Mouse (Mus musculus): ENCODE data around the gene Usp17ld.
"Not testable (repeated sequence)": the region's sequence is repeated elsewhere in the genome, so short reads cannot be mapped to it uniquely, and the experiment has no call there.

Gene Usp17ld

GRCm38 (mm10) chr7:103252405-103252804, at the start of gene Usp17ld:
Gene Usp17ld (minus strand): TSS chr7:103252505.
- CTCF ChIA-PET, POLR2A ChIA-PET: not testable (repeated sequence)

- CTCF ChIA-PET: no interaction called here
- POLR2A ChIA-PET: no interaction called here
These were observed 35.6 kb downstream of the Usp17ld start, which contains the start of gene Olfr594 for GRCm38 (mm10) chr7:103216696-103217095. Gene Olfr594 (plus strand): TSS chr7:103216996.

- CTCF ChIA-PET, POLR2A ChIA-PET: not testable (repeated sequence)
These were observed 40.3 kb downstream of the Usp17ld start for GRCm38 (mm10) chr7:103212050-103212449.

GRCm38 (mm10) chr7:103211562-103211961, 40.7 kb downstream of the Usp17ld start, which contains the start of gene Olfr593:
Gene Olfr593 (plus strand): TSS chr7:103211862.
- ChIA-PET CTCF (no interaction called here), POLR2A (no interaction called here)

All from embryonic stem cell, embryonic (primary cell).